Mouse (Mus musculus) embryo, embryonic 11.5 days (tissue): ENCODE data around the gene Tiprl.

Source experiments
- DNase-seq: peaks from one replicate; pipeline ENCODE4 v3.0.0-alpha.2; 2012; ENCODE audit warnings: low read depth, low spot score

Gene Tiprl

GRCm38 (mm10) chr1:165179321-165179720, 57.5 kb downstream of the Tiprl start:
- no peak for DNase-seq

- no peak for DNase-seq
Observed at GRCm38 (mm10) chr1:165178075-165178474, 58.7 kb downstream of the Tiprl start.

- no peak for DNase-seq
Observed at GRCm38 (mm10) chr1:165174059-165174616, 62.7 kb downstream of the Tiprl start.

- DNase-seq, result no peak
Observed at GRCm38 (mm10) chr1:165171277-165171676, 65.5 kb downstream of the Tiprl start.

GRCm38 (mm10) chr1:165170157-165170556, 66.6 kb downstream of the Tiprl start:
- no peak for DNase-seq

GRCm38 (mm10) chr1:165169462-165169861, 67.3 kb downstream of the Tiprl start:
- no peak for DNase-seq

GRCm38 (mm10) chr1:165164920-165165319, 71.9 kb downstream of the Tiprl start:
- no peak for DNase-seq
